Mouse (Mus musculus) MEL (cell line): Measurements from ENCODE around the gene Zfp558. TPM values are rescaled to one million over a fixed set of nuclear protein-coding genes. Genes with fewer than 3 reads are reported as not detected.

Experiments used
- polyA plus RNA-seq, 2 experiments: library from polyadenylated mRNA; stranded (reverse) in 1 of 2; unstranded in 1 of 2; fragments of >175 nt in 1 of 2; fragments of >200 nt in 1 of 2; gene quantifications; 2 replicates each; pipeline versions ENCODE4 v1.2.1 to v1.2.4; 2012; ENCODE audit warnings: low replicate concordance in 2 of 2, low read depth in 1 of 2; ENCODE audit not compliant: insufficient read length in 2 of 2, insufficient read depth in 1 of 2, missing spikeins in 1 of 2
- total RNA-seq: library from RNA; depleted of rRNA; stranded (reverse); fragments of 300-350 nt; gene quantifications from 2 replicates; pipeline ENCODE4 v1.2.3, GENCODE M21; 2012; rRNA removed

Zfp558 gene
- total and polyA plus RNA-seq, 3 experiments, result not detected

Other genes with a start within 250 kb of the Zfp558 start
- 247 and 299 TPM in 2 replicates for gene Chordc1, start 186.1 kb downstream of the Zfp558 start, total RNA-seq
- 100 to 1,000 TPM; 207 to 287 TPM for gene Chordc1, start 186.1 kb downstream of the Zfp558 start, polyA plus RNA-seq
- 0.04 TPM in 1 of 2 replicates, not detected in the other for gene Naalad2, start 75.3 kb downstream of the Zfp558 start, total RNA-seq
- under 1 TPM in 1 of 2 experiments, not detected in 1; 0.06 TPM for gene Naalad2, start 75.3 kb downstream of the Zfp558 start, polyA plus RNA-seq
- gene Ubtfl1, start 73.8 kb downstream of the Zfp558 start, total RNA-seq, result not detected in 2 replicates
- not detected for gene Ubtfl1, start 73.8 kb downstream of the Zfp558 start, polyA plus RNA-seq
- not detected in 2 replicates for gene Mbd3l2, start 47.6 kb downstream of the Zfp558 start, total RNA-seq
- gene Mbd3l2, start 47.6 kb downstream of the Zfp558 start, polyA plus RNA-seq, result not detected
- not detected in 2 replicates for gene Mbd3l1, start 91 bp upstream of the Zfp558 start, total RNA-seq
- gene Mbd3l1, start 91 bp upstream of the Zfp558 start, polyA plus RNA-seq, result not detected
- gene Muc16, start 196.3 kb upstream of the Zfp558 start, total RNA-seq, result under 0.01 TPM in 1 of 2 replicates, not detected in the other
- not detected for gene Muc16, start 196.3 kb upstream of the Zfp558 start, polyA plus RNA-seq